Mouse (Mus musculus) spleen, adult 2 months (tissue): Measurements from ENCODE around the gene Wdr49.

Experiments used
- CTCF ChIP-seq: fragments of 200-500 bp; IDR thresholded peaks from 2 replicates; pipeline ENCODE4 v1.5.1; 2011; ENCODE audit warnings: mild to moderate bottlenecking, inconsistent platforms; ENCODE audit not compliant: insufficient read depth, insufficient read length, insufficient replicate concordance; ENCODE audit errors: extremely low read depth
- POLR2A ChIP-seq: fragments of 200-500 bp; IDR thresholded peaks from 2 replicates; pipeline ENCODE4 v1.6.1; 2011; ENCODE audit warnings: low read depth, low read length, inconsistent platforms

DNA sequence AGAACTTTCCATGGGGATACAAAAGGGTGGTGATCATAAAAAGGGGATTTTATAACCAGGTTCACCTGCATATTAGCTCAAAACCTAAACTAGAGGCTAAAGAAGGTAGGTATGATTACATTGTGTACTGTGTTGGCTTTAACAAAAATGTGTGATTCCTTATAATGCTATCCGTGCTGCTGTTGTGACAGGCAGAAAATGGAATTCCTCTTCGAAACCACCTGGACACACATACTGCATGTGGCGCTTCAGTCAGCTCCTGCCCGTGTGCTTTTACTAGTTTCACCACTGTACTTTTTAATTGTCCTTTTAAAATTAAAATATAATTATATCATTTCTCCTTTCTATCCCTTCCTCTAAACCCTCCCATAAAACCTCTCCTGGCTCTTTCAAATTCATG, 86.0 kb downstream of the Wdr49 start:
- TF ChIP-seq CTCF = no peak
- TF ChIP-seq POLR2A = no peak
